Mouse (Mus musculus) kidney, adult 2 months (tissue): ENCODE measurements around the gene Pgp.

ENCODE experiments used
- CTCF ChIP-seq: fragments of 200-500 bp; conservative IDR thresholded peaks from 2 replicates; pipeline ENCODE4 v1.5.1; 2011; ENCODE audit warnings: low read depth, mild to moderate bottlenecking, control low read depth, low read length, moderate library complexity, mixed read lengths; ENCODE audit not compliant: insufficient read depth, insufficient read length
- POLR2A ChIP-seq: fragments of 200-500 bp; IDR thresholded peaks from one replicate; pipeline ENCODE4 v1.6.1; 2011; ENCODE audit warnings: low read depth, low read length, control low read depth

- no peak for TF ChIP-seq POLR2A
- no peak for TF ChIP-seq CTCF
Measured at GRCm38 (mm10) chr17:24507806-24508460, 37.7 kb downstream of the Pgp start.
